Mouse (Mus musculus) heart, embryonic 14.5 days (tissue): ENCODE data around the gene Tmprss13. TPM values are rescaled to one million over a fixed set of nuclear protein-coding genes. Genes with fewer than 3 reads are reported as not detected.

ENCODE experiments used
- ATAC-seq: fragments of 200-750 bp; cut with Nextera tagmentation; 2 replicates; pipeline ENCODE4 v1.8.0; 2017; ENCODE audit warnings: low read depth, moderate TSS enrichment; ENCODE audit not compliant: insufficient number of reproducible peaks, insufficient read depth, low FRiP score
- H3K27ac ChIP-seq, 2 experiments: fragments of 200-500 bp in 1 of 2; fragments of 300-500 bp in 1 of 2; sonication (generic) in 1 of 2; replicated peaks in 1 of 2; 2 replicates each; pipeline ENCODE4 v1.5.1; 2012 to 2014; ENCODE audit warnings: low read depth in 2 of 2, low read length in 2 of 2, control low read depth in 1 of 2, mild to moderate bottlenecking in 1 of 2, mixed read lengths in 1 of 2; ENCODE audit not compliant: control insufficient read depth in 1 of 2, insufficient read depth in 1 of 2
- H3K27me3 ChIP-seq: fragments of 300-500 bp; sonication (generic); 2 replicates; pipeline ENCODE4 v1.6.1; 2014; ENCODE audit warnings: mild to moderate bottlenecking, low read length, control low read depth; ENCODE audit not compliant: control insufficient read depth, insufficient read depth
- H3K36me3 ChIP-seq: fragments of 300-500 bp; sonication (generic); 2 replicates; pipeline ENCODE4 v1.6.1; 2014; ENCODE audit warnings: mild to moderate bottlenecking, control low read depth, low read length, mixed read lengths; ENCODE audit not compliant: control insufficient read depth, insufficient read depth
- H3K4me1 ChIP-seq, 2 experiments: fragments of 200-500 bp in 1 of 2; fragments of 300-500 bp in 1 of 2; sonication (generic) in 1 of 2; 2 replicates each; pipeline ENCODE4 v1.6.1; 2012 to 2014; ENCODE audit warnings: low read length in 2 of 2, control low read depth in 1 of 2, mixed read lengths in 1 of 2; ENCODE audit not compliant: control insufficient read depth in 2 of 2, insufficient read depth in 2 of 2
- H3K4me2 ChIP-seq: fragments of 300-500 bp; sonication (generic); 2 replicates; pipeline ENCODE4 v1.6.1; 2014; ENCODE audit warnings: mild to moderate bottlenecking, low read length
- H3K4me3 ChIP-seq, 2 experiments: fragments of 200-500 bp in 1 of 2; fragments of 300-500 bp in 1 of 2; sonication (generic) in 1 of 2; 2 replicates each; pipeline ENCODE4 v1.5.1; 2012 to 2014; ENCODE audit warnings: low read length in 2 of 2, mild to moderate bottlenecking in 2 of 2, control low read depth in 1 of 2, low read depth in 1 of 2, moderate library complexity in 1 of 2; ENCODE audit not compliant: control insufficient read depth in 1 of 2, insufficient read depth in 1 of 2
- H3K9ac ChIP-seq: fragments of 300-500 bp; sonication (generic); 2 replicates; pipeline ENCODE4 v1.6.1; 2014; ENCODE audit warnings: mild to moderate bottlenecking, low read length
- H3K9me3 ChIP-seq: fragments of 300-500 bp; sonication (generic); 2 replicates; pipeline ENCODE4 v1.6.1; 2016; ENCODE audit warnings: low read length, control low read depth; ENCODE audit not compliant: control insufficient read depth
- WGBS: fragments of 180-500 bp; shearing (Covaris S2); extraction: QIAGEN DNeasy Blood & Tissue Kit; methylation state at CpG from one replicate; pipeline ENCODE4 v1.1.7; 2014; 5-methylcytosine and 5-hydroxymethylcytosine counted together
- polyA plus RNA-seq: library from polyadenylated mRNA; unstranded; fragments of >200 nt; fragmentation: Nextera tagmentation; extraction: Ambion mirVana; gene quantifications from 2 replicates; pipeline ENCODE4 v1.2.1, GENCODE M21; 2014

Tmprss13 gene
- polyA plus RNA-seq, 1 experiment from 2014 or later = 0.18 TPM

GRCm38 (mm10) chr9:45362051-45362461 lies 43.2 kb downstream of the Tmprss13 start:
- Histone ChIP-seq H3K27me3 (no peaks in the 10 kb centered on the region), H3K36me3 (no peaks in the 10 kb centered on the region), H3K27ac (peak overlapping the region; percentile 67), H3K9ac (no peak overlapping the region), H3K4me2 (no peak overlapping the region), H3K4me3 (no peak overlapping the region), H3K9me3 (no peaks in the 10 kb centered on the region), H3K4me1 (peaks cover 0 to 12% of the 10 kb centered on the region in 2 experiments; a peak in 3 of 4 replicates)
- WGBS = 7% methylated on average over 2 of the region's 2 CpGs
- ATAC-seq = no peak

GRCm38 (mm10) chr9:45363639-45364214 lies 44.8 kb downstream of the Tmprss13 start:
- Histone ChIP-seq H3K9ac (no peak overlapping the region), H3K4me3 (no peak overlapping the region), H3K4me2 (no peak overlapping the region), H3K27me3 (no peaks in the 10 kb centered on the region), H3K36me3 (no peaks in the 10 kb centered on the region), H3K9me3 (no peaks in the 10 kb centered on the region), H3K27ac (no peak overlapping the region), H3K4me1 (peaks cover 9 to 20% of the 10 kb centered on the region in 2 experiments)
- ATAC-seq = no peak
- 58% methylated on average over 7 of the region's 7 CpGs for WGBS

DNA sequence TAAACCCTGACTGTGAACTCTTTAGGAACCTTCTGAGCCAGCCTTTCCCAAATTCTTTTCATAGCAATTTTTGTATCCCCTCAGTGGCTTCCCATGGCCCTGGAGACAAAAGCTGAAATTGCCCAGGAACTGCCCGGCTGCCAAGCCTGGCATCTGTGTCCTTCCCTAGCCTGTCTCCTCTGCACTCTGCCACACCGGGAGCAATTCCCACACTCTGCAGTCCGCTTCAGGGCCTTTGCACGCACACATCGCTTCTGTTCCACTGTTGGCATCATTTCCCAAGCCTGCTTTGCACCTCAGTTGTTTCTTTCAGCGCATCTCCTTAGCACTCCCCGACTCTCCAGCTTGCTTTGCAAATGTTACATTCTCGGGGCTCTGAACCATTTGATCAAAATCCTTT lies 48.8 kb downstream of the Tmprss13 start:
- Histone ChIP-seq H3K36me3 (no peaks in the 10 kb centered on the region), H3K4me1 (peaks cover 14 to 19% of the 10 kb centered on the region in 2 experiments)
- 43% methylated on average over 8 of the region's 8 CpGs for WGBS

GRCm38 (mm10) chr9:45368341-45368901 lies 49.5 kb downstream of the Tmprss13 start:
- peaks cover 7% of the 10 kb centered on the region; the same call in 1 of the 2 replicates for H3K27me3 ChIP-seq
- no peak overlapping the region for H3K4me2 ChIP-seq
- H3K4me3 ChIP-seq = no peak overlapping the region
- H3K9ac ChIP-seq = no peak overlapping the region
- H3K4me1 ChIP-seq = peaks cover 14 to 19% of the 10 kb centered on the region in 2 experiments
- no peak for ATAC-seq
- no peak overlapping the region for H3K27ac ChIP-seq
- H3K36me3 ChIP-seq = no peaks in the 10 kb centered on the region
- H3K9me3 ChIP-seq = no peaks in the 10 kb centered on the region
- WGBS = 25% methylated on average over 5 of the region's 5 CpGs

More for the DNA sequence above, 48.8 kb downstream of the Tmprss13 start:
- Histone ChIP-seq H3K27ac (no peak overlapping the region), H3K9ac (no peak overlapping the region), H3K4me3 (no peak overlapping the region), H3K27me3 (peaks cover 7% of the 10 kb centered on the region; the same call in 1 of the 2 replicates), H3K9me3 (no peaks in the 10 kb centered on the region), H3K4me2 (no peak overlapping the region)
- ATAC-seq = no peak

GRCm38 (mm10) chr9:45370117-45370561 lies 51.2 kb downstream of the Tmprss13 start, which contains the start of gene Fxyd6:
Fxyd6 (plus strand) TSS chr9:45370185.
- Histone ChIP-seq H3K9ac (peak within 1 kb of the TSS; percentile 74), H3K36me3 (no peaks in the 10 kb centered on the region), H3K27me3 (peaks cover 7% of the 10 kb centered on the region; the same call in 1 of the 2 replicates), H3K9me3 (no peaks in the 10 kb centered on the region), H3K4me2 (peak within 1 kb of the TSS; percentile 95), H3K27ac (peak within 1 kb of the TSS in 1 of 2 experiments; percentile 2; a peak in 1 of 4 replicates), H3K4me1 (peaks cover 14 to 19% of the 10 kb centered on the region in 2 experiments), H3K4me3 (peak within 1 kb of the TSS; percentile 59 to 70)
- under 1% methylated on average over 24 of the region's 28 CpGs for WGBS
- peak; percentile 25; the same call in 1 of the 2 replicates for ATAC-seq

- Histone ChIP-seq H3K27ac (no peak overlapping the region), H3K27me3 (peaks cover 7% of the 10 kb centered on the region; the same call in 1 of the 2 replicates), H3K9ac (peak overlapping the region; percentile 74), H3K9me3 (no peaks in the 10 kb centered on the region), H3K36me3 (no peaks in the 10 kb centered on the region), H3K4me1 (peaks cover 14 to 19% of the 10 kb centered on the region in 2 experiments), H3K4me2 (peak overlapping the region; percentile 95), H3K4me3 (peak overlapping the region; percentile 59 to 70)
- 7% methylated on average over 25 of the region's 25 CpGs for WGBS
- no peak for ATAC-seq
These were observed 51.9 kb downstream of the Tmprss13 start for GRCm38 (mm10) chr9:45370616-45371336.

- Histone ChIP-seq H3K27me3 (peaks cover 7% of the 10 kb centered on the region; the same call in 1 of the 2 replicates), H3K27ac (no peak overlapping the region), H3K4me2 (peak overlapping the region; percentile 95), H3K9me3 (no peaks in the 10 kb centered on the region), H3K9ac (peak overlapping the region; percentile 74; the same call in 1 of the 2 replicates), H3K4me1 (peaks cover 14 to 19% of the 10 kb centered on the region in 2 experiments), H3K36me3 (no peaks in the 10 kb centered on the region), H3K4me3 (peak overlapping the region; percentile 59 to 70)
- WGBS = 61% methylated on average over 2 of the region's 2 CpGs
- no peak for ATAC-seq
These were observed 52.4 kb downstream of the Tmprss13 start for GRCm38 (mm10) chr9:45371337-45371707.
